Mouse (Mus musculus) liver, embryonic 14.5 days (tissue): ENCODE results near the gene Ppm1g. TPM values are rescaled to one million over a fixed set of nuclear protein-coding genes. Genes with fewer than 3 reads are reported as not detected.

Experiments used
- ATAC-seq: fragments of 200-750 bp; cut with Nextera tagmentation; 2 replicates; pipeline ENCODE4 v1.8.0; 2017; ENCODE audit warnings: moderate number of reproducible peaks, mild to moderate bottlenecking, moderate library complexity; ENCODE audit not compliant: insufficient read depth
- DNase-seq, 3 experiments: peaks; one replicate each; pipeline ENCODE4 v3.0.0-alpha.2; 2012 to 2013; ENCODE audit warnings: low read depth in 3 of 3, low spot score in 3 of 3
- H3K27ac ChIP-seq: fragments of 300-500 bp; sonication (generic); 2 replicates; pipeline ENCODE4 v1.5.1; 2014; ENCODE audit warnings: moderate library complexity, mild to moderate bottlenecking, control low read depth, inconsistent platforms
- H3K27me3 ChIP-seq: fragments of 300-500 bp; sonication (generic); 2 replicates; pipeline ENCODE4 v1.6.1; 2014; ENCODE audit warnings: mild to moderate bottlenecking, low read length, moderate library complexity; ENCODE audit not compliant: control insufficient read depth, insufficient read depth
- H3K36me3 ChIP-seq: fragments of 300-500 bp; sonication (generic); replicated peaks from 2 replicates; pipeline ENCODE4 v1.6.1; 2014; ENCODE audit warnings: low read depth; ENCODE audit not compliant: control insufficient read depth, insufficient read depth
- H3K4me1 ChIP-seq, 2 experiments: fragments of 200-500 bp in 1 of 2; fragments of 300-500 bp in 1 of 2; sonication (generic) in 1 of 2; replicated peaks; 2 replicates each; pipeline ENCODE4 v1.6.1; 2012 to 2014; ENCODE audit warnings: antibody characterized with exemption in 1 of 2, inconsistent platforms in 1 of 2, low read length in 1 of 2; ENCODE audit not compliant: control insufficient read depth in 2 of 2, insufficient read depth in 2 of 2
- H3K4me2 ChIP-seq: fragments of 300-500 bp; sonication (generic); 2 replicates; pipeline ENCODE4 v1.6.1; 2014; ENCODE audit warnings: low read depth, mild to moderate bottlenecking, control low read depth, moderate library complexity
- H3K4me3 ChIP-seq, 2 experiments: fragments of 200-500 bp in 1 of 2; fragments of 300-500 bp in 1 of 2; sonication (generic) in 1 of 2; 2 replicates each; pipeline ENCODE4 v1.5.1; 2012 to 2014; ENCODE audit warnings: low read depth in 2 of 2, low read length in 2 of 2, mild to moderate bottlenecking in 2 of 2, control low read depth in 1 of 2, inconsistent platforms in 1 of 2, moderate library complexity in 1 of 2; ENCODE audit not compliant: insufficient read depth in 1 of 2
- H3K9ac ChIP-seq: fragments of 300-500 bp; sonication (generic); replicated peaks from 2 replicates; pipeline ENCODE4 v1.6.1; 2014; ENCODE audit warnings: mild to moderate bottlenecking, control low read depth, moderate library complexity
- H3K9me3 ChIP-seq: fragments of 300-500 bp; sonication (generic); 2 replicates; pipeline ENCODE4 v1.6.1; 2016; ENCODE audit warnings: low read length, mixed read lengths; ENCODE audit not compliant: control insufficient read depth
- CTCF ChIP-seq: IDR thresholded peaks from 2 replicates; pipeline ENCODE4 v1.5.1; 2016; ENCODE audit warnings: antibody characterized with exemption, low read depth, control low read depth
- EP300 ChIP-seq: IDR thresholded peaks from 2 replicates; pipeline ENCODE4 v1.6.1; 2016; ENCODE audit warnings: antibody characterized with exemption, low read depth
- WGBS: fragments of 180-500 bp; shearing (Covaris S2); extraction: QIAGEN DNeasy Blood & Tissue Kit; methylation state at CpG from one replicate; pipeline ENCODE4 v1.1.7; 2014; ENCODE audit not compliant: insufficient replicate concordance; 5-methylcytosine and 5-hydroxymethylcytosine counted together
- polyA plus RNA-seq, 2 experiments: library from polyadenylated mRNA; depleted of rRNA in 1 of 2; stranded (reverse) in 1 of 2; unstranded in 1 of 2; fragments of >200 nt; fragmentation: Nextera tagmentation in 1 of 2; extraction: Ambion mirVana in 1 of 2; gene quantifications; 2 replicates each; pipeline versions ENCODE4 v1.2.1 to v1.2.3; 2012 to 2014

The Ppm1g gene
- polyA plus RNA-seq, 2 experiments, result 98.9 to 115 TPM

- Histone ChIP-seq H3K4me1 (no peaks in the 10 kb centered on the region), H3K9ac (no peak overlapping the region)
- no peak for TF ChIP-seq EP300
- TF ChIP-seq CTCF, result no peak
Observed at GRCm38 (mm10) chr5:31255381-31255780, 34.9 kb upstream of the Ppm1g start.

GRCm38 (mm10) chr5:31254901-31255300 is 34.4 kb upstream of the Ppm1g start:
- no peak overlapping the region for H3K4me3 ChIP-seq
- H3K9ac ChIP-seq, result no peak overlapping the region
- DNase-seq, result no peak
- peaks cover 10% of the 10 kb centered on the region for H3K36me3 ChIP-seq
- WGBS, result 55% methylated on average over 8 of the region's 8 CpGs
- no peak overlapping the region for H3K27ac ChIP-seq
- no peaks in the 10 kb centered on the region for H3K9me3 ChIP-seq
- no peaks in the 10 kb centered on the region for H3K27me3 ChIP-seq
- H3K4me1 ChIP-seq, result no peaks in the 10 kb centered on the region
- ATAC-seq, result no peak
- TF ChIP-seq CTCF (no peak), EP300 (no peak)
- no peak overlapping the region for H3K4me2 ChIP-seq

More at GRCm38 (mm10) chr5:31255381-31255780, 34.9 kb upstream of the Ppm1g start:
- DNase-seq (no peak), ATAC-seq (no peak)
- Histone ChIP-seq H3K27me3 (no peaks in the 10 kb centered on the region), H3K36me3 (peaks cover 5% of the 10 kb centered on the region), H3K27ac (no peak overlapping the region), H3K4me2 (no peak overlapping the region), H3K9me3 (no peaks in the 10 kb centered on the region), H3K4me3 (no peak overlapping the region)
- 83% methylated on average over 2 of the region's 2 CpGs for WGBS

DNA sequence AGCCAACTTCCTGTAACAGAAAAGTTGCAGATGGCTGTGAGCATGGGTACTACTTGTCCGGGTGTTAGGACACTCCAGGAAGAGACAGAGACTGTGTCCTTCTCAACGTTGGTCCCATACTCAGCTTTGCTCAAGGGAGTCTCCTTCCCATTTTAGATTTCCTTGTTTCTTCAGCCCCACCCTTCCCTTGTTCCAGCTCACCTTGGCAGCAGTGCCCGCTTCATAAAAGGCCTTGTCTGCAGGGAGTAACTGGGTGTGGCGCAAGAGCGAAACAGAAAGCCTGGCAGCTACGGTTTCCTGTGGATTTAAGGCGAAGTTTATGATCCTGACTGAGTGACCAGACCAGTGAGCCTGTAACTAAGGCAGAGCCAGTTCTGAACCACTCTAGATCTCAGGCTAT is 34.0 kb upstream of the Ppm1g start:
- TF ChIP-seq CTCF, result no peak
- no peak for TF ChIP-seq EP300
- H3K27me3 ChIP-seq, result no peaks in the 10 kb centered on the region
- peaks cover 14% of the 10 kb centered on the region for H3K36me3 ChIP-seq
- H3K9ac ChIP-seq, result no peak overlapping the region
- ATAC-seq, result no peak
- H3K27ac ChIP-seq, result no peak overlapping the region
- no peak overlapping the region for H3K4me3 ChIP-seq
- no peak for DNase-seq
- no peaks in the 10 kb centered on the region for H3K9me3 ChIP-seq
- WGBS, result 58% methylated on average over 7 of the region's 7 CpGs
- no peaks in the 10 kb centered on the region for H3K4me1 ChIP-seq
- no peak overlapping the region for H3K4me2 ChIP-seq

GRCm38 (mm10) chr5:31253806-31254205 is 33.3 kb upstream of the Ppm1g start:
- H3K4me3 ChIP-seq, result no peak overlapping the region
- no peaks in the 10 kb centered on the region for H3K9me3 ChIP-seq
- no peak overlapping the region for H3K9ac ChIP-seq
- no peaks in the 10 kb centered on the region for H3K4me1 ChIP-seq
- ATAC-seq (no peak), DNase-seq (no peak)
- WGBS, result 86% methylated on average over 8 of the region's 8 CpGs
- H3K36me3 ChIP-seq, result peaks cover 19% of the 10 kb centered on the region
- no peak overlapping the region for H3K27ac ChIP-seq
- no peak overlapping the region for H3K4me2 ChIP-seq
- H3K27me3 ChIP-seq, result no peaks in the 10 kb centered on the region
- TF ChIP-seq CTCF (no peak), EP300 (no peak)

- TF ChIP-seq EP300, result no peak
- no peak for TF ChIP-seq CTCF
- Histone ChIP-seq H3K4me2 (no peak overlapping the region), H3K9me3 (no peaks in the 10 kb centered on the region), H3K36me3 (peaks cover 19% of the 10 kb centered on the region), H3K27me3 (no peaks in the 10 kb centered on the region), H3K27ac (no peak overlapping the region), H3K4me1 (no peaks in the 10 kb centered on the region), H3K9ac (no peak overlapping the region), H3K4me3 (no peak overlapping the region)
- ATAC-seq, result no peak
- WGBS, result 82% methylated on average over 16 of the region's 16 CpGs
- no peak for DNase-seq
Observed at GRCm38 (mm10) chr5:31252795-31253545, 32.5 kb upstream of the Ppm1g start.
